Mouse (Mus musculus) spleen, postnatal 14 days (tissue): Measurements from ENCODE around the gene Zkscan6.
A peak's percentile ranks its signal among the peaks of the same experiment; 100 is the strongest.

Experiments used
- DNase-seq, 2 experiments: peaks; one replicate each; pipeline ENCODE4 v3.0.0; 2021 to 2022; ENCODE audit warnings: low spot score in 2 of 2

Gene Zkscan6

GRCm38 (mm10) chr11:65806909-65807504, at the start of gene Zkscan6:
Zkscan6 (plus strand) TSS chr11:65807175.
- DNase-seq, result peak; percentile 73

DNA sequence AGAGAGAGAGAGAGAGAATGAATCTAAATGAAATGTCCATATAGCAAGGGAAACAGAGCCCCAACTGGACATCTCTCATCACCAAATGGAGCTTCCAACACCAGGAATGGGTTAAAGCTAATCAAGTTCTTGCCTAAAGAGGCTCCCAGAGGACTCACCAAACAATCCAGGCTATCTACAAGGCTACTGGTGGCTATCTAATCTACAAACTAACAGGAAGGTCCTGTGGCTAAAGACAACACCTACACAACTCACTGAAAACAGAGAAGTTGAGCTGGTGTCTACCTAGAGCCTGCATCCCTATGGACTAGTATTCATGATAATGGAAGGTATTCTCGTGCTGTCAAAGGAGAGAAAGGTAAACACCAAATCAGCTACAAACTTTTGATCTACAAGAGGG, 47.6 kb upstream of the Zkscan6 start:
- no peak for DNase-seq

GRCm38 (mm10) chr11:65760912-65761311, 46.1 kb upstream of the Zkscan6 start:
- DNase-seq, result no peak

GRCm38 (mm10) chr11:65768445-65768844, 38.5 kb upstream of the Zkscan6 start:
- DNase-seq, result no peak

DNA sequence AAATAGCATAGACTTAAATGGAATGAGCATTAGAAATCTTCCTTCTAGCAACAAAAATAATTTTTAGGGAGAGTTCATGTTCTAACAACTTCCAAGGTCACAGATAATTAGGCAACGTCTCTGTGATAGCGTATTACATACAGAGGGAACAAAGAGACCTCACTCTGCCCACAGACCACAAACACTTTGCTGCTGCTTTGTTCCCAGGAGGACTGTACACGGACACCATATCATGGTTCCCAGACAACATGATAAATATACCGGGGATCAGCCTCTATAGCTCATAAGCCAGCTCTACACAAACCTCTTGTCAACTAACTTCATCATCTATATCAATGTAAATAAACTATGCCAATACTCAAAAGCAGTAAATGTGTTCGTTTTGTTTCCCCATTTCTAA, 37.0 kb upstream of the Zkscan6 start:
- no peak for DNase-seq

- no peak for DNase-seq
These were observed 35.4 kb upstream of the Zkscan6 start for GRCm38 (mm10) chr11:65771546-65771945.

- DNase-seq, result no peak
These were observed 33.4 kb upstream of the Zkscan6 start for GRCm38 (mm10) chr11:65773535-65773934.

DNA sequence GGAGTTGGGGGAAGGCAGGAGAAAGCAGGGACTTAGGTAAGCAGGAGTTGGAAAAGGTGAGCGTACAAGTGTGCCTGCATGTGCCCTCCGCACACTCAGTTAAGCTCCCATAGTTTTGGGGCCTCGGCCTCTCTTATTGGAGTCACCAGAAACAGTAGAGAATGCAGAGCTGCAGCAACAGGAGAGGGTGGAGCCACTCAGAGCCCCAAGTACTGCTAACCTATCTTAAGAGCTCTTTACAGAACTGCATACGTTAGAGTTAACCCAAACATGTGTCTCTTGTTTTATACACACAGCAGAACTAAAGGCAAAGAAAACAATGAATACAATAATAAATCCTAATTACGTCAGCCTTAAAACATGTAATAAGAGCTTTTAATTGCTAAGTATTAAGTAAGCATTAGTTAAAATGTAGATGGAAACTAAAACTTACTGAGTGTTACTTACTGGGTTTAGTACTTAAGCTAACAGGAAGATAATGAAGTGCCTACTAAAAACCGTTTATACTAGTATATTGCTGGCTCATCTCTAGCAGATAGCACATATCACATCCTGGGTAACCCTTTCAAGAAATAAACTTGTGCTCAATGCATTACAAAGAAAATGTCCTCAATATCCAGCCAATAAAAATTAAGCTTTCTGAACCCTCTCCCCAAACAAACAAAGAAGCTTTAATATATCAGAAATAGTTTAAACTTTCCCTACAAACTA, 32.9 kb upstream of the Zkscan6 start:
- no peak for DNase-seq

DNA sequence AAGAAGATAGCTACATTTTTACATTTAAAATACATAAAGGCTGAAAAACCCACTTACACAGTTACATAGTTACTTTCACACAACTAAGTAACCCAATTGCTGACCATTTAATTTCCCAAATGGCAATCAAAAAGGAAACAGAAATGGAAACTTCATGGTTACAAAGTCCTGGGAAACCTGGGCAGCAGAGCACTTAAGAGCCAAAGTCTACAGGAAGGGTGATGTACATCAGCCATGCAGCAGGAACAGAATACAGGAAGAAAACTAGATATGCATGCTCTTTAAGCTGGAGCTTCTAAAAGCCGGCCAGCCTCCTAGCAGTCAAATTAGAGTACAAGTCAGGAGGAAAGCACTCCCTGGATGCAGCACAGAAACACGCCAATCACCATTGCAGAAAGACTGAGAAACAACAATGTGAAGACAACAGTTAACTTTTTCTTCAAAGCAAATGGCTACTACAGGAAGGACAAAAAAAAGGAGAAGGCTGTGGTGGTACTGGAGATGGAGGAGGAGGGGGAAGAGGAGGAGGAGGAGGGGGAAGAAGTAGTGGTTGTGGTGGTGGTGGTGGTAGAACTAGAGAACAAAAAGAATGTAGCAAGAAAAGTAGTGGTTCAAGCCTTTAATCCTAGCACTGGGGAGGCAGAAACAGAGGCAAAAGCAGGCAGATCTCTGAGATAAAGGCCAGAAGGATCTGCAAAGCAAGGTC, 29.9 kb upstream of the Zkscan6 start:
- DNase-seq, result no peak

DNA sequence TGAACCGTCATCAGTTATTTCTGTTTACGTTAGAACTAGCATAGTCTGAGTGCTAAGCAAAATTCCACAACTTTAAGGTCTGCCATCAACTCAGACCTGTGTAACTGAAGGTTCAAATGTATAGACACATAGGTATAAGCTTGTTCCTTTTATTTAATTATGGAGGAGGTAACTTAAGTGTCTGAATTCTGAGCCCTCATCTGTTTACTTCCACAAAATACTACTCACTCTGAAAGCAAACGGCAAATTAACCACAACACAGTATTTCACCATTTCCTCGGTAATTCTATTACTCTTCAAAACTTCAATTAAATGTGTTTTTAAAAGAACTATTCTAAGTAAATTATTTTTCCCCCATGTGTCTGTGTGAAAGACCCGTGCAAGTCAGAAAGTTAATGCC, 29.2 kb upstream of the Zkscan6 start:
- no peak for DNase-seq

DNA sequence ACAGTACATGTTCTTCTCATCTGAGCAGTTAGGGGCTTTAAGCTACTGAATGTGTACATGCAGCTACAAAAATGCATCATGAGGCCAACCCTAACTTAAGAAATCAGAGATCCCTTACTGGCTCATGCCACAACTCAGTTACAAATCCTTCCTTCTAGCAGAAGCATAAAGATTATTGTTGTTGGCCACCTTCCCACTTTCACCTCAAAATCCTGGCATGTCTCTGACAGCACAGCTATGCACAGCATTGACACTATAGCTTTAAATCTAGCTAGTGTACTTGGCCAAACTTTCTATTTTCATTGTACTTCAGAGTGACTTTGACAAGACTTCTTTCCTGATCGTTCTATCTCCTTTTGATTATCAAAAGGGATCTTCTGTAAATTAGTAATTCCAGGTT, 27.9 kb upstream of the Zkscan6 start:
- no peak for DNase-seq

- no peak for DNase-seq
These were observed 27.4 kb upstream of the Zkscan6 start for GRCm38 (mm10) chr11:65779578-65779977.

DNA sequence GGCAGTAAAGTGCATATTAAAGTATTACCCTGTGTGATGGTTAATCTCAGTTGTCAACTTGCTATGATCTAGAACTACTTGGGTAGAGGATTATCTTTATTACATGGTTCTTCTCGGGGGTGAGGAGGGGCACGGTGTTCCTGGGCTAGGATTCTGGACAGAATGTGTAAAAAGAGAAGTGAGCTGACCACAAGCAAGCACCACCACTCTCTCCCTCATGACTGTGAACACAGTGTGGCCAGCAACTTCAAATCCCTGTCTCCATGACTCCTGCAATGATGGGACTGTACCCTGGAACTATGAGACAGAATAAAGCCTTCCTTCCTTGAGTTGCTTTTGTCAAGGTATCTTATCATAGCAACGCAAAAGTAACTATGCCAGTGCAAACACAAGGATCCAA, 25.4 kb upstream of the Zkscan6 start:
- no peak for DNase-seq

DNA sequence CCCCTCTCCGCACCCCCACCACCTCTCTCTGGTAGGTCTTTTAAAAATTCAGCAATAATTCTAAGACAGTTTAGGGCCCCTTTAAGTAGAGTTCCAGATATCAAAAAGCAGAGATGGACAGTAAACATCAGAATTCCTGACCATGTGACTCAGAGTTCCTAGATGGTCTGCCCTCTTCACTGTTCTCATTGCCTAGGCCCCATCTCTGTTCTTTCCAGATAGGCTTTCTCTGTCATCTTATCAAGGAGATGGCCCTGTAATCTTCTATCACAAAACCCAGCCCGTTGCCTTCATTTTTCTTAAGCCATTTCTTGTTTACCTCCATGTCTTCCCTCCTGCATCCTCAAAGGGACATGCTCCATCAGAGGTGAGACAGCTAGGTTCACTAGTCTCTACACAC, 20.8 kb upstream of the Zkscan6 start:
- no peak for DNase-seq

DNA sequence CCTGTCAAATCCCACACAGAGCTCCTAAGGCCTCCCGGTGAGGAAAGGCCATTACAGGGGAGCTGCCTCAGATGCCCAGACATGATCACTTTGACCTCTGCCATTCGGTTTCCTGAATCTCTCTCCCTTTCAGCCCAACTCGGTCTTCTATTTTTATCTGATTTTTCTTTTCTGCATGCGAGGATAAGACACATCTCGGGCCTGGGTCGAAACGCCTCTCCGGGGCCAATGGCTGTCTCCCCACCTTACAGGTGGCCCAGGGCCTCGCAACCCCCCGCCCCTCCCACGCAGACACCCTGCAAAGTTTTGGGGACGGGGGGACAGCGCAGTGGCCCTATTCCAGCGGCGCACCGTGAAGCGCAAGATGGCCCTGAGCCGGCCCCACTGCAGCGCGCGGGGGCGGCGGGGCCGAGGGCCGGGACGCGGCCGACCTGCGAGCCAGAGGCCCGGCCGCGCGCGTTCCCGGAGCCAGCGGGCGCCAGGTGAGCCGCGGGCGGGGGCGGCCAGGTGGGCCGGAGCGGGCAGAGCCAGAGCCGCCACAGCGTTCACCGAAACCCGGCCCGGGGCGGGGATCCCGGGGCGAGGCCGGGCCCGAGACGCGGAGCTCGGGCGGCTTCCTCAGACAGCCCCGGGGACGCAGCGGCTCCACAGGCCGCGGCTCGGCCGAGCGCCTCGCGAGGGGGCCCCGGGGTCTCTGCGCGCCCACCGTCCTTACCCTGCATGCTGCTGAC, 19.4 kb upstream of the Zkscan6 start:
- peak in 1 of 2 experiments; percentile 8 for DNase-seq

DNA sequence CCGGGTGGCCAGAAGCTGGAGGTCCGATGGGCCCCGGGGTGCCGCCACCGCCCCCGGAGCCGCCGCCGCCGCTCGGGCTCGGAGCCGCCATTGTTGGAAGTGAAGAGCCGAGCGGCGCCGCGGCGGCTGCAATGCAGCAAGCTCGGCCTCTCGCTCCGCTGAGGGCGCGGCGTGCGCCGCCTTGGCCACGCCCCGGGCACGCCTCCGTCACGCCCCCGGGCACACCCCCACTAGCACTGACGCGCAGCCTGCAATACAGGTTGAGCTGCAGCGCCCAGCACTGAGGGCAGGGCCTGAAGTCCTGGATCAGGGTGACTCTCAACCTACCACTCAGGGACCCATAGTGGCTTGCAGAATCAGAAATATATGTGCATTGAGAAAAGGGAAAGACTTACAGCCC, 18.8 kb upstream of the Zkscan6 start, which contains the start of gene Map2k4:
Gene Map2k4, minus strand, starts transcription at position 144 of the 400 bp plus-strand sequence.
- peak; percentile 91 to 94 for DNase-seq

GRCm38 (mm10) chr11:65794428-65795219, 12.4 kb upstream of the Zkscan6 start:
- DNase-seq, result no peak

- no peak for DNase-seq
These were observed 11.1 kb upstream of the Zkscan6 start for GRCm38 (mm10) chr11:65795896-65796295.

- DNase-seq, result no peak
These were observed 5.1 kb upstream of the Zkscan6 start for GRCm38 (mm10) chr11:65801899-65802298.

DNA sequence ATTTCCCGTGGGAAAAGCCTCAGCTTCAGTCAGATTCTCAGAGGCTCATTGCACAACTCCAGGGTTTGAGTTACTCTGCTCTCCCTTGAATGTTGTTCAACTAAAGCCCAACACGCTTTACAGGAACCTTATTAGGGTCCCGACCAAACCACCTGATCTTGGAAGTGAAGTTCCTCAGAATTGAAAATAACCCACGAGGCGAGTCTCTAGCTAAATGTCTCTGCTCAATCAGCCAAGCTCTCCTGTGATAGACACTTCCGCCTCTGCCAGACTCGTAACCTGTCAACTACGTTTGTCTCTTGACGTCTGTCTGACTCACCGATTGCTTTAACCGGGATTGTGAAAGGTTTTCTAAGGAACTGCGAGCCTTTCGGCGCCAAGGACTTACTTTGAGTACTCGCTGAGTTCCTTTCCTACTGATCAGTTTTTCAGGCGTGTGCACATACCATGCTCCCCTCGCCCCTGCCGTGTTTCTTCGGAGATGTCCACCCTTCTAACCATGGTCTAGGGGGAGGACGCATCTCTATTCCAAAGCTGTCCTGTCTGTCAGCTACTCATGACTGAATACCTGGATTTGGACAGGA, 562 bp upstream of the Zkscan6 start:
- peak in 1 of 2 experiments; percentile 14 for DNase-seq

DNA sequence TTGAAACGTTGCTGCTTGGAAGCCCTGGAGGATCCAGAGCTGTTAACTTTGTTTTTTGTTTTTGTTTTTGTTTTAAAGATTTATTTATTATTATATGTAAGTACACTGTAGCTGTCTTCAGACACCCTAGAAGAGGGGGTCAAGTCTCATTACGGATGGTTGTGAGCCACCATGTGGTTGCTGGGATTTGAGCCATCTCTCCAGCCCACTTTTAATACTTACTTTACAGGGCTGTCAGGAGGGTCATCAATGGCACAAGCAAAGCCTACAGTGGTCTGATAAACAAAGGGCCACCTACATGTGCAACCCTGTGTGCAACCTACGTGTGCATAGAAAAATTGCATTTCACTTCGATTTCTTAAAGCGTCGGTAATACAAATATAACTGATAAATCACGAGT, 626 bp downstream of the Zkscan6 start:
- DNase-seq, result no peak
